Mouse (Mus musculus) thymus, postnatal 36 days (tissue): ENCODE measurements around the gene Dctn2.
"Not testable (repeated sequence)": the region's sequence is repeated elsewhere in the genome, so short reads cannot be mapped to it uniquely, and the experiment has no call there.

Experiments used
- DNase-seq, 2 experiments: peaks; one replicate each; pipeline ENCODE4 v3.0.0; 2022; ENCODE audit warnings: mixed read lengths in 2 of 2

The Dctn2 gene

DNA sequence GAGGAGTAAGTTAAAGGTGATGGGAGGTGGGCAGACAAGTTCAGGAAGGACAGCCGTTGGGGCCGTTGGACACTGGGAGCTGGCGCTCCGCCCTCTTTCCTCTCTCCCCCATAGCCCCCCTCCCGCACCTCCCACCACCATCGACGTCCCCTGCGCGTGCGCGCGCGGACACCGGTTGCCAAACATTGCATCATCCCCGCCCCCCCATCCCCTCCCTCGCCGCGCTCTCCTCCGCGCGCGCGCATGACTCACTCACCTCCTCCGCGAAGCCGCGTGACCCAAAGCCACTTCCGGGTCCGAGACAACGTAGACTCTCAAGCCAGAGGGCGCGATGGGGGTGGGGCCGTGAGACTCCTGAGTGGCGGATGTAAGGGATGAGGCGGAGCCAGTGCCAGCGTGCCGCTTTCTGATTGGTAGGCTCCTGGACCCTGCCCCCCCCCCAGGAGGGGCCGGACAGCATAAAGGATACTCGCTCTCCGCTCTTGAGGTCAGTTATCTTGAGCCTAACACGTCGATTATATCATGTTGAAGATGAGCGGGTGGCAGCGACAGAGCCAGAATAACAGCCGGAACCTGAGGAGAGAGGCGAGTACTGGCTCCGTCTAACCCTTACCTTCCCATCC is 24.2 kb downstream of the Dctn2 start:
- DNase-seq: peak; percentile 99 to 100

DNA sequence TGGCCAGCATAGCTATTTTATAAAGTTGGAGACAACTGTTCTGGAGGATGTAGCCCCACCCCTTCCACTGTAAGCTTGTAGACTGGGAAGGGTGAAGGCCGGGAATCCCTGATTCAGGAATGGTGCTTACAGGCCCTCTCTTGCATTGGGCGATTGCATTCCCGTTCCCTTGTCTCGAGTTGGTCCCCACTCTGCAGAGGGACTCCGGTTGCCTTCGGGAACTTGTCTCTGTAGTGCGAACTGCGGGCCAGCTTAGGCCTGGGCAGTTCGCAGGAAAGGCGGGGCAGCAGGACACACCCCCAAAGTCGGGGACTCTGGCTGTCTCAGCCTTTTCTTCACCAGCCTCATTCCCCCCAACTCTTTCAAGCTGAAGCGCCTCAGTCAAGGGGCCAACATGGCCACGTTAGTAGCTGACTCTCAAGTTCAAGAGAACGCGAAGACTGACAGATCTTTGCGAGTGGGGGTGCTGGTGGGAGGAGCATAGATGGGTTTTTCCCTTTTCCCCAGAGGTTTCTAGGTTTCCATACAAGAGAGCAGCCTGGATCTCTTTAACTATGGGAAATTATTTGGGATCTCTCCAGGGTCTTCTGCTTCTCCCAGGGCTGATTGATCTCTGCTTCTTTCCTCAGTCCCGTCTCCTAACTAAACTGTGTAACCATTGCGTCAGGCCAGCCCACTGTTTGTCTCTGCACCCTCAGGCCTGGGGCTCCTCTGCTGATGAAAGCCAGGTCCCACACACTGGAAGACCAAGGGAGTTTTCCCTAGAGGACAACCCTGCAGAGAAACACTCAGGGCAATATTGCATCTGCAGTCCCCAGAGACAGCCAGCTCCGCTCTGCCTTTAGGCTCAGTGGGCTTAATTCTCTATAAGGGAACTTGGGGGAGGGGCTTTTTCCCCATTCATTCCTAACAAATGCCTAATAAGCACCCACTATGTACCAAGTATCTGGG is 25.0 kb downstream of the Dctn2 start:
- peak; percentile 56 to 70 for DNase-seq

DNA sequence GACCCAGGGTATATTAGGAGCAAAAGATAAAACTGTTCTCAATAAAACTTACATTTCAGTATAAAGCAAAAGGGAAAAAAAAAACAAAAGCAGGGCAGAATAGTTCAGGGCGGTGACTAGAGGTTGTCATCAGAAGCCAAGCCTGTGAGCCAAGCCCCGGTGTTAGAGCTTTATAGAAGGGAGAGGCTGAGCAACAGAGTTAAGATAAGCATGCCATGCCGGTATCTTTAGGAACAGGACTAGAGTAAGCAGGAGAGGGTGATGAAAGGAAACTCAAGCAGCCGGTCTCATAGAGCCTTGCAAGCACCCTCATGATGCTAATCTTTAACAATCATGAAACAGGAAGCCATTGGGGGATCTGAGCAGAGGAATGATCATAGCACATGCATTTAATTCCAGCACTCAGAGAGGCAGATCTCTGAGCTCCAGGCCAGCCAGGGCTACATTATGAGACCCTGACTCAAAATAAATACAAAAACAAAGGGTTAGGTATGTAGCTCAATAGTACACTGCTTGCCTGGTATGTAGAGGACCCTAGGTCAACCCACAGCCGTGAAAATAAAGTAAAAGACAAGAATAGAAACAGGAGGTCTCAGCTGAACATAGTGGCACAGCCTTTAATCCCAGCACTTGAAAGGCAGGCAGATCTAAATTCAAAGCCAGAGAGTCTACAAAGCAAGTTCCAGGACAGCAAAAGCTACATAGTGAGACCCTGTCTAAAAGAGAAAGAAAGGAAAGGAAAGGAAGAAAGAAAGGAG is 25.9 kb downstream of the Dctn2 start:
- no peak for DNase-seq

DNA sequence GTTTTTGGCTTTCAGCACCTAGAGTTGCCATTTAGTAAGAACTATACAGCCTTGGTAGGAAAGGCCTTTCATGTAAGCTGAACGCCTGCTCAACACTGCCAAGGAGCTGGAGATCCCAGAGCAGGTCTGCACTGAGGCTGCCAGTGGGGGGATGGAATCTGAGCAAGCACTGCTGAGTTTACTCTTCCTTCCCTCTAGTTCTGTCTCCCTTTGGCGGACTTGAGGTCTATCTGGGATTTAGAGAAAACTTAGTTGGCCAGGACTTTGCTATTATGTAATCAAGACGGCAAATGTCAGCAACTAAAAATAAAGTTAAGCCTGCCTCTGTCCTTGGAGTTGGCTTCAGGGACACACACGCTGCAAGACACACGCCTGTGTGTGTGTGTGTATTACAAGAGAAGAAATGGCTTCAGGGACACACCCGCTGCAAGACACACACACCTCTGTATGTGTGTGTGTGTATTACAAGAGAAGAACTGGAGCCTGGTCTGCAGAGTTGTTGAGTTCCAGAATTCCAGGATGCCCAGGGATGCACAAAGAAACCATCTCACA is 26.9 kb downstream of the Dctn2 start:
- no peak for DNase-seq

DNA sequence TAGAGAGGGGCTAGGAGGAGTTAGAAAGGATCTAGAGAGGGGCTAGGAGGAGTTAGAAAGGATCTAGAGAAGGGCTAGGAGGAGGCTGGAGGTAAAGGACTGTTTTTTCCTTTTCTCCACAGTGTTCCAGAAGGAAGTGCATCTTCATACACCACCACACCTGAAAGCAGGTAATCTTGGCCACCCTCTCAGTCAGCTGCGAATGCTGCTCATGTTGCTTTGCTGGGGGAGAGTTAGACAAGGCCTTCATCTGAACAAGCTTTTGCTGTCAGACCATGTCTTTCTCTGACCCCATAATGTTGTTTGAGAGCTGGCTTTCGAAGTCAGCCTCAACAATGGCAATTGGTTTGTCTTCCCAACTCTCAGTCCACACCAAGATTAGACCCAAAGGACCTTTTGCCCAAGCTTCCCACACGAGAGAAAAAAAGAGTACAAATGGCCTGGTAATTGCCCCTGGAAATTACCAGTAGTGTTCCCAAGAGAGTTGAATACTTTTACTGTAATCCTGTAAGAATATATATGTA is 27.5 kb downstream of the Dctn2 start:
- no peak for DNase-seq

DNA sequence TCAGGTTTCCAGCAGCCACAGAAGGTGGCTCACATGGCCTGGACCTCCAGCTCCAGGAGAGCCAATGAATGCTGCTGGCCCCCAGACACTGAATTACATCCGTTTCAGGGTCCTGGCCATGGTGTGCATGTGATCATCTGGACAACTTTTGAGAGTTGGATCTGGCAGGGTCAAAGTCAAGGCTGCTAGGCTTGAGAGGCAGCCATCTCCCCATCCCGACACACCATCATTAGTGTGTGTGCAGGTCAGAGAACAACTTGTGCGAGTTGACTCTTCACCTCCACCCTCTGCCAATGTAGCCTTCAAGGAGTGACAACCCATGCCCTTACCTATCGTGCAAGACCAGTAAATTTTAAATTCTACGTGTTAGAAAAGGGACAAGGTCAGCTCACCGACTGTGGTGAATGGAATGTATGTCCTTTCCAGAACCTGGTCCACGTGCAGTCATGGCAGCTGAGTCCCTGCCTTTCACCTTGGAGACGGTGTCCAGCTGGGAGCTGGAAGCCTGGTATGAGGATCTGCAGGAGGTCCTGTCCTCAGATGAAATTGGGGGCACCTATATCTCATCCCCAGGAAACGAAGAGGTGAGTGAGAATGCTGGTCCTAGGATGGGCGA is 28.8 kb downstream of the Dctn2 start:
- DNase-seq: no peak

DNA sequence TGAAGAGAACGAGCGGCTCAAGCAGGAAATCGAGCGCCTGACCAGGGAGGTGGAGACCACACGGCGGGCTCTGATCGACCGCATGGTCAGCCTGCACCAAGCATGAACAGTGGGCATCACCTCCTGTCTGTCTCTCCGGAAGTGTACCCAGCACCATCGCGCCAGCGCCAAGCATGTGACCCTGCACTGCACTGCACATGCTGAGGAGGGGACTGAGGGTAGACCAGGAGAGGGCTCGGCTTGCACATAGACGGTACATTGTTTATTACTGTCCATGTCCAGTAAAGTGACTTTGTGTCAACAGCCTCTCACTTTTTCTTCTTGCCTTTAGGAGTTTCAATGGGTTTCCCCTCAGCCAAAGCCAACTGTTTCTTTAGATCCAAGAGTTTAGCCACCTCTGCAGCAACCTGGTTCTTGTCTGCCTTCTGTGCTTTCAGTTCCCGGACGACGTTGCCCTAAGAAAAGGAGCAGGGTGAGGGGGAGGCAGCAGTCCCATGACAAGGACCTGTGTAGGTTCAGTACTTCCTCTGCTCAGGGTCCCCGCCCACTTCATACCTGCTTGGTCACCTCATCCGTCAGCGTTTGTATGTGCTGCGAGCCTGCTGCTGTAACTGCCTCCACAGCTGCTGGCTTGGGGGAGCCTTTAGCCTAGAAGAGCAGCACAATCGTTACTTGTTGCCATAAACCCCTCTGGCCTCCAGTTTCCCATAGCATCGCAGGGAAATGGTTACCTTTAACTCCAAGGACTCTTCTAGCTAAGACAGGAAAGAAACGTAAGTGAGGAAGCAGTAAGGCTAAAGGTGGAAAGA is 30.0 kb downstream of the Dctn2 start:
- no peak for DNase-seq

DNA sequence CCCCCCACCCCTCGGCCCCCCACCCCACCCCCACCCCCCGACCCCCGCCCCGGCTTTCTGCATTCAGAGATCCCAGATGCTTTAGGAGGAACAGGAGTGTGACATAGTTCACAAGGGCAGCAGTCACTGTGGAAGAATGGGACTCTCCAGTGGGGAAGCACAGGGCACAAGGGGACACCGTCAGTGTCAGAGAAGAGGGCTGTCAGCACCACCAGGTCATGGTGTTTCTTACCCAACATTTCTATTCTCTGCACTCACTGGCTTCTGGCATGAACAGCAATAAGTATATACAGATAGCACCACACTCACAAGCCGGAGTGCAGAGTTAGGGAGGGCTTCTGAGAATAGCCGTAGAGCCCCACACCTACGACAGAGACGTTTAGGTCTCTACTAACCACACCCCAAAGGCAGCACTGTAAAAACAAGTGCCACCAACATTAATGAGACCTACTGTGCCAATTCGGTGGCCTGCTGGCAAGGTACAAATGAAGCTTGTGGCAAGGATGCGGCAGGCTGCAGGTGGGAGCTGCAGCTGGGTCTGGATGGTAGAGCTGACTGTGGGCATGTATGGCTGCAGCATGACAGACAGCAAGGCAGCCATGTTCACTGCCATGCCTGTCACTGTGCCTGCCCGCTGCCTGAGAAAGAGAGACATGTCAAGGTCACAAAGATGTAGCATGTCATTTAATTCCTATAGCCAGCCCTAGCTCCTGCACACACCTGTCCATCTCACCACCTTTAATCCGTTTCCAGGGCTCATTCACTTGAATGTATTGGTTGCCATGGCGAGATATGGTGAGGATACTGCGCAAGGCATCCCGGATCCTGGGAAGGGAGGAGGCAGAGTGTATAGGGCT is 31.1 kb downstream of the Dctn2 start:
- no peak for DNase-seq

DNA sequence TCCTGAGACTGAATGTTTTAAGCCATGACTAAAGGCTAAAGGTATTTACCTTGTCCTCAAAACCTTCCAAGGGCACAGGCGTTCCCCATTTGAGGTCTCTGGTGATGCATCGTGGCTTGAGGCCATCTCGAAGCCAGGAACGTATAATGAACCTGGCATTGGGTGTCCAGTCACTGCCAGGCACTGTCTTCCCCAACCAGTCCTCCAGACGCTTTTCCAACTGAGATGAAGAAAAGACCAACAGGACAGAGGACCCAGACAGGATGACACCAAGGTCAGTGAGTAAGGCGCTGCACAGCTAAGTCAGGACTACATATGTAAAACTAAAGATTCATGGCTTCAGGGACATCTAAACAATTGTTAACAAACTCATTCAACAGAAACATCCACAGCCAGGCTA is 34.2 kb downstream of the Dctn2 start:
- DNase-seq: no peak

DNA sequence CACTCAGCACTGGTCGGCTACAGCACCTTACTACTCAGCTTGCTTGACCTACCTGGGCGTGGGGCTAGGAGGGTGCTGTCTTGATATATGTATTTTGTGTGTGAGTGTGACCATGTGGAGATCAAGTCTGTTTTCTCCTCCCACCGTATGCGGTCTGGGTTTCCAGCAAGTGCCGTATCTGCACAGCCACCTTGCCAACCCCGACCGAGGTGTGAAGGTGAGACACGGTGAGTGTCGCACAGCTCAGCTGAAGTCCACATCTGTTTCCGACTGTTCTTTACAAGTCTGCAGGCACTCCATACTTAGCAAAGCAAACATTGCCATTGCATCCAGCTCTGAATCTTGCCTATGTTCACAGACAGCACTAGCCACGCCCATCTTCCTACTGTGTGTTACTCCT is 37.0 kb downstream of the Dctn2 start:
- DNase-seq: no peak

DNA sequence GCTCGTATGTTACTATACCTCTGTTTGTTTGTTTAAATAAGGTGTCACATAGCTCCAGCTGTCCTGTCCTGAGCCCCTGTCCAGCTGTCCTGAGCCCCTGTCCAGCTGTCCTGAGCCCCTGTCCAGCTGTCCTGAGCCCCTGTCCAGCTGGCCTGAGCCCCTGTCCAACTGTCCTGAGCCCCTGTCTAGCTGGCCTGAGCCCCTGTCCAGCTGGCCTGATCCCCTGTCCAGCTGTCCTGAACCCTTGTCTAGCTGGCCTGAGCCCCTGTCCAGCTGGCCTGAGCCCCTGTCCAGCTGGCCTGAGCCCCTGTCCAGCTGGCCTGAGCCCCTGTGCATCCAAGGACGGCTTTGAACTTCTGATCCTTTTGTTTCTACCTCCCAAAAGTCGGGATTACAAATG is 43.0 kb downstream of the Dctn2 start:
- not testable (repeated sequence) for DNase-seq

DNA sequence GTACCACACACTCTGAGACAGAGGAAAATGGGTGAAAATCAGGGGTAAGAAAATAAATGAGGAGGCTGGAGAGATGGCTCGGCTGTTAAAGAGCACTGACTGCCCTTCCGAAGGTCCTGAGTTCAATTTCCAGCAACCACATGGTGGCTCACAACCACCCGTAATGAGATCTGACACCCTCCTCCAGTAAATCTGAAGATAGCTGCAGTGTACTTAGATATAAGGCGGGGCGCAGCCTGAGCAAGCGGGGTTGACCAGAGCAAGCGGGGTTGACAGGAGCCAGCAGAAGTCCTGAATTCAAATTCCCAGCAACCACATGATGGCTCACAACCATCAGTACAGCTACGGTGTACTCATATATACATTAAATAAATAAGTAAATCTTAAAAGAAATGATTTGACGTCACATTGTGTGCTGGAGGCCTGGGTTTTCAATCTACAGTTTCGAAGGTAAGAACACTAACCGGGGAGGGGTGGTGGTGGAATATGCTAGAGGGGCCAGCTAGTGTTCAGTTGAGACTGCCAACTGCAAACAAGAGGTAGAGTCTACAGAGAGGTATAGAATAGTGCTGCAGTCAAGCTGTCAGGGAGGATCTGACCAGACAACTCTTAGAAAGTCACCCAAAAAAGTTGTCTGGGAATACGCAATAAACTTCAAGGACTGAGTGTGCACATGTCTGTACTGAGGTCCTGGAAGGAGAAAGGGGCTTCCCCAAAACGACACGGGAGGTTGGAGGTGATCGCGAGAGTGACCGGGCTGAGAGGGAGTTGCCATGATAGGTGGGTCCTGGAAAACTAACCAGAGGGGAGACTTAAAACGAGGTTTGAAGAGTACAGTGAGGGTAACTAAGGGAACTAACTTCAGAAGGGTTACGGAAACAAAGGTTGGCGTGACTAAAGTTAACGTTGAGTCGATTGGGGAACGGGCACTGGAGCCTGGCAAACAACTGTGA is 44.6 kb downstream of the Dctn2 start:
- no peak for DNase-seq

DNA sequence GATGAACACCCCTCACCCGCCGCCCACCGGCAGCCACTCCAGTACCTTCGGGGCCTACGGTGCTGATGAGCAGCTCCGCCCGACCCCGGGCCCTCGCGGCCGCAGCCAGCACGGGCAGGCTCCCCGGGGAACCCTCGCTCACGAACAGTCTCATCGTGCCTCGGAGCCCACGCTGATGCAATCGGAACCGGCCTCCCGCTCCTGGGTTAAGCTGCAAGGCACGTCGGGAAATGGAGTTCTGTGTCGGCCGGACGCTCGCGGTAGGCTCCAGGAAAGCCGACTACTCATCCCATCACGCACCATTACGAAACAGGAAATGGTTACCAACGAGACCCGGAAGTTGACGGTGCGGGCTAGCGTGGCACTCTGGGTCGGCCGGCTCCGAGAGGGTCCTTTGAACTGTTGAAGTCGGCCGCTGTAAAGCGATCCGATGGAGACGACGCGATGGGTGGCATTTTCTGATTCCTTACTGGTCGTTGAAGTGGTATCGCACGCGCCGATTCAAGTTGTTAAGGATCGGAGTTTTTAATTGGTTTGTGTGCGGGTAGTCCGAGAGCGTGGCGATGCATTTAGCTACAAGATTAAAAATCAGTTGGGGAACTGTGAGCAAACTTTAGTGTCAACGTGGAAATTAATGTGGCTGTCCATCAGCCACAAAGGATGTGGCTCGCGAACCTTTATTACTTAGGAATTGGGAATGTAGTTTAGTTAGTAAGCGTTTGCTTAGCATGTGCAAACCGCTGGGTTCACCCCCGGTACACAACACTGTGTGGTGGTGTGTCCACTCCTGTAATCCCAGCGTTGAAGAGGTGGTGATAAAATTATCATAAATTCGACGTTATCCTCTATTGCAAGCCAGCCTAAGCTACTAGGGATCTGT is 45.5 kb downstream of the Dctn2 start, which contains the start of gene Mars:
Gene Mars (minus strand): TSS at position 311 of the 880 bp plus-strand sequence.
- peak; percentile 89 to 91 for DNase-seq

DNA sequence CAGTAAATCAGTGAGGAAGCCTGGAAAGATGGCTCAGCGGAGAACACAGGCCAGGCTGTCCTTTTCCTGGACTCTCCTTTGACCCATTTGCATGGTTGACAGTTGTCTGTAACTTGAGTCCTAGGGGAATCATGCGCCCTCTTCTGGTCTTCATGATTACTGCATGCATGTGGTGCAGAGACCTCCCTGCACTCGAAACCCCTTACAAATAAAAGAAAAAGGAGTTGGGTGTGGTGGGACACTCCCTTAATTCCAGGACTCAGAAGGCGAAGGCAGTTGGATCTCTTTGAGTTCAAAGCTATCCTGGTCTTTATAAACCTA is 46.1 kb downstream of the Dctn2 start:
- DNase-seq: peak; percentile 80 to 83

DNA sequence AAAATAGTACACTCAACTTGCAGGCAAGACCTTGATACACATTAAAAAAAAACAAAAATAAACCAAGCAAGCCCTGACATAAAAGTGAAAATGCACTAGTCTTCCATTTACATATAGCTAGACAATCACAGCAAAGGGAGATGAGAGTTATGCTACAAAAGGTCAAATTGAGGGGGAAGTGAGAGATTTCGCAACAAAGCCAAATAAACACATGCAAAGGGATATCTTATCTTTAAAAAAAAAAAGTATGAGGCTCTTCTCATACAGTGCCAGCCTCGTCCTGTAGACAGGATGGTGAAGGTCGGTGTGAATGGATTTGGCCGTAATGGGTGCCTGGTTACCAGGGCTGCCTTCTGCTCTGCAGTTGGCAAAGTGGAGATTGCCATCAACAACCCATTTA is 46.7 kb downstream of the Dctn2 start:
- no peak for DNase-seq

DNA sequence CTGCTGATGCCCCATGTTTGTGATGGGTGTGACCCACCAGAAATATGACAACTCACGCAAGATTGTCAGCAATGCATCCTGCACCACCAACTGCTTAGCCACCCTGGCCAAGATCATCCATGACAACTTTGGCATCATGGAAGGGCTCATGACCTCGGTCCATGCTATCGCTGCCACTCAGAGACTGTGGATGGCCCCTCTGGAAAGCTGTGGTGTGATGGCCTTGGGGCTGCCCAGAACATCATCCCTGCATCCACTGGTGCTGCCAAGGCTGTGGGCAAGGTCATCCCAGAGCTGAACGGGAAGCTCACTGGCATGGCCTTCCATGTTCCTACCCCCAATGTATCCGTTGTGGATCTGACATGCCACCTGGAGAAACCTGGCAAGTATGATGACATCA is 47.3 kb downstream of the Dctn2 start:
- DNase-seq: not testable (repeated sequence)

DNA sequence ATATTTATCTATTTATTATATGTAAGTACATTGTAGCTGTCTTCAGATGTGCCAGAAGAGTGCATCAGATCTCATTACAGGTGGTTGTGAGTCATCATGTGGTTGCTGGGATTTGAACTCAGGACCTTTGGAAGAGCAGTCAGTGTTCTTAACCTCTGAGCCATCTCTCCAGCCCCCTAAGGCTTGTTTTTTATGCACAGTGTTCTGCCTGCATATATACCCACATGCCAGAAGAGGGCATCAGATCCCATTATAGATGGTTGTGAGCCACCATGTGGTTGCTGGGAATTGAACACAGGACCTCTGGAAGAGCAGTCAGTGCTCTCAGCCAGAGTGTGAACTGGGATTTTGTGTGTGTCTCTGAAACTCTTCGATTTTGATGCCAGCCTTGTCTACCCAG is 48.8 kb downstream of the Dctn2 start:
- DNase-seq: not testable (repeated sequence)

DNA sequence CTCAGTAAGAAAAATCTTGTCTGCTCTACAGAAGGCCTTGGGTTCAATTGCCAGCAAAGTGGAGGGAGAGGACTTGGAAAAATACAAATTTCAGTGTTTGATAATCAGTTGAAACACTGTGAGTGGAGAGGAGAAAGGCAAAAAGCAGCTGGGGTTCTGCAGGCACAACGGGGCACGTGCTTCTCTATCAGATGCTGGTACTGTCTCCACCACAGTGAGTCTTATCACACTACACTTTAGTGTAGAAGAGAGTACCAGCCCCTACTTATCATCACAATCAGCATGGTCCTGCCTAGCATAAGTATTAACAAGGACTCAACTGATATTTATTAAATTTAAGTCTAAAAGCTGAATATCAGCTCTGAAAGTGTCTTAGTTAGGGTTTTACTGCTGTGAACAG is 51.1 kb downstream of the Dctn2 start:
- no peak for DNase-seq
